Comparison of ENCODE assay signal across 8 mouse cellular contexts in genomic region chr7:108950312-108950761, GRCm38 (mm10). TPM values are rescaled to one million over a fixed set of nuclear protein-coding genes. Genes with fewer than 3 reads are reported as not detected.
DNase-seq lines count a peak whose midpoint lies in the region; ATAC-seq lines count a peak whose summit lies in the region.

Tub (plus strand) TSS chr7:108950338.

- peak within 1 kb of the TSS; percentile 56 for H3K4me3 ChIP-seq in embryonic facial prominence, embryonic 13.5 days
- H3K4me3 ChIP-seq in heart, embryonic 15.5 days, result peak within 1 kb of the TSS; percentile 46
- peak within 1 kb of the TSS; percentile 31 for H3K4me3 ChIP-seq in liver, embryonic 13.5 days (replicated peaks)
- H3K4me3 ChIP-seq in neural tube, embryonic 15.5 days (replicated peaks), result peak within 1 kb of the TSS; percentile 68

- H3K4me2 ChIP-seq in embryonic facial prominence, embryonic 13.5 days, result peak within 1 kb of the TSS; percentile 99
- peak within 1 kb of the TSS; percentile 77 for H3K4me2 ChIP-seq in heart, embryonic 15.5 days
- peak within 1 kb of the TSS; percentile 49 for H3K4me2 ChIP-seq in liver, embryonic 13.5 days
- H3K4me2 ChIP-seq in neural tube, embryonic 15.5 days, result peak within 1 kb of the TSS; percentile 89

- peak within 1 kb of the TSS; percentile 67 for H3K9ac ChIP-seq in embryonic facial prominence, embryonic 13.5 days
- H3K9ac ChIP-seq in heart, embryonic 15.5 days, result no peak within 1 kb of the TSS
- H3K9ac ChIP-seq in liver, embryonic 13.5 days, result no peak within 1 kb of the TSS
- H3K9ac ChIP-seq in neural tube, embryonic 15.5 days (replicated peaks), result peak within 1 kb of the TSS; percentile 68

- ATAC-seq in embryonic facial prominence, embryonic 13.5 days (ENCODE audit: insufficient number of reproducible peaks, insufficient read depth, low FRiP score, low TSS enrichment, low read depth), result 0 out of 2 replicates have a peak, but pooled peaks have one; percentile 28
- ATAC-seq in heart, embryonic 15.5 days (replicated peaks; ENCODE audit: insufficient number of reproducible peaks, insufficient read depth, low FRiP score, low read depth), result 0 out of 2 replicates have a peak, but pooled peaks have one; percentile 34
- ATAC-seq in liver, embryonic 13.5 days (ENCODE audit: low read depth), result no peak
- ATAC-seq in neural tube, embryonic 15.5 days (ENCODE audit: low FRiP score), result peak; percentile 86

- 2% methylated on average over 43 of the region's 44 CpGs for WGBS in embryonic facial prominence, embryonic 13.5 days
- 2% methylated on average over 44 of the region's 44 CpGs for WGBS in heart, embryonic 15.5 days
- WGBS in liver, embryonic 13.5 days (ENCODE audit: insufficient replicate concordance), result 2% methylated on average over 43 of the region's 44 CpGs
- WGBS in neural tube, embryonic 15.5 days, result 0% methylated on average over 41 of the region's 44 CpGs

- H3K27me3 ChIP-seq in embryonic facial prominence, embryonic 13.5 days, result peaks cover 49% of the 10 kb centered on the region
- H3K27me3 ChIP-seq in heart, embryonic 15.5 days, result peaks cover 50% of the 10 kb centered on the region
- H3K27me3 ChIP-seq in liver, embryonic 13.5 days, result peaks cover 50% of the 10 kb centered on the region
- peaks cover 21% of the 10 kb centered on the region for H3K27me3 ChIP-seq in neural tube, embryonic 15.5 days (replicated peaks)

- no peaks in the 10 kb centered on the region for H3K9me3 ChIP-seq in embryonic facial prominence, embryonic 13.5 days
- no peaks in the 10 kb centered on the region for H3K9me3 ChIP-seq in heart, embryonic 15.5 days (replicated peaks)
- H3K9me3 ChIP-seq in liver, embryonic 13.5 days (replicated peaks), result no peaks in the 10 kb centered on the region
- no peaks in the 10 kb centered on the region for H3K9me3 ChIP-seq in neural tube, embryonic 15.5 days (replicated peaks)

- H3K4me1 ChIP-seq in embryonic facial prominence, embryonic 13.5 days, result peaks cover 12% of the 10 kb centered on the region
- H3K4me1 ChIP-seq in heart, embryonic 15.5 days (replicated peaks), result peaks cover 12% of the 10 kb centered on the region
- peaks cover 3% of the 10 kb centered on the region for H3K4me1 ChIP-seq in liver, embryonic 13.5 days (replicated peaks)
- H3K4me1 ChIP-seq in neural tube, embryonic 15.5 days, result peaks cover 26% of the 10 kb centered on the region

- H3K36me3 ChIP-seq in embryonic facial prominence, embryonic 13.5 days, result peaks cover 7% of the 10 kb centered on the region
- no peaks in the 10 kb centered on the region for H3K36me3 ChIP-seq in heart, embryonic 15.5 days
- peaks cover 5% of the 10 kb centered on the region for H3K36me3 ChIP-seq in liver, embryonic 13.5 days
- H3K36me3 ChIP-seq in neural tube, embryonic 15.5 days, result peaks cover 10% of the 10 kb centered on the region

- peak; percentile 88 for DNase-seq in CD4-positive helper T cell, adult 2 months (ENCODE audit: low read depth, low spot score)
- DNase-seq in adrenal gland, postnatal 10 days, result peak; percentile 54
- peak; percentile 72 to 82 for DNase-seq in kidney, postnatal 4 days
- DNase-seq in liver, embryonic 13.5 days, result no peak
- peak; percentile 34 for DNase-seq in thymus, postnatal 14 days

- H3K27ac ChIP-seq in embryonic facial prominence, embryonic 13.5 days, result no peak within 1 kb of the TSS
- H3K27ac ChIP-seq in heart, embryonic 15.5 days, result no peak within 1 kb of the TSS
- no peak within 1 kb of the TSS for H3K27ac ChIP-seq in liver, embryonic 13.5 days
- H3K27ac ChIP-seq in neural tube, embryonic 15.5 days (replicated peaks), result peak within 1 kb of the TSS; percentile 85

RNA-seq across cellular contexts. Expression of gene Tub, which starts in this region (rescaled TPM):
- total RNA-seq in adrenal gland, postnatal 10 days (2021), result 10 to 100 TPM; 20.7 to 27.5 TPM
- polyA plus RNA-seq in embryonic facial prominence, embryonic 13.5 days (2015; fragmentation: Nextera tagmentation; extraction: Ambion mirVana), result 3.9 and 4.3 TPM in 2 replicates
- polyA plus RNA-seq in heart, embryonic 15.5 days (2015; fragmentation: Nextera tagmentation; extraction: Ambion mirVana), result 0.94 and 2.3 TPM in 2 replicates
- polyA plus RNA-seq in liver, embryonic 13.5 days (2015; fragmentation: Nextera tagmentation; extraction: Ambion mirVana), result 0.06 and 0.07 TPM in 2 replicates
- 29.8 and 37.6 TPM in 2 replicates for polyA plus RNA-seq in neural tube, embryonic 15.5 days (2015; fragmentation: Nextera tagmentation; extraction: Ambion mirVana)

Comparison
In these comparisons a context has a peak if more than half of its experiments do, and no peak if none do; other contexts are left out.
1. H3K4me2 ChIP-seq: peak in every context shown above with its lines; median percentile 99 in embryonic facial prominence, embryonic 13.5 days; 89 in neural tube, embryonic 15.5 days; 77 in heart, embryonic 15.5 days; 49 in liver, embryonic 13.5 days.
2. H3K9ac ChIP-seq: peak in embryonic facial prominence, embryonic 13.5 days (single experiment) and neural tube, embryonic 15.5 days (single experiment); none in heart, embryonic 15.5 days (single experiment) and liver, embryonic 13.5 days (single experiment).
3. Peak in every context shown above with its lines, with median percentiles within 50 percentile points of each other: H3K4me3 ChIP-seq.